Mouse (Mus musculus): ENCODE data around the gene Rusc2.

Rusc2 gene

DNA sequence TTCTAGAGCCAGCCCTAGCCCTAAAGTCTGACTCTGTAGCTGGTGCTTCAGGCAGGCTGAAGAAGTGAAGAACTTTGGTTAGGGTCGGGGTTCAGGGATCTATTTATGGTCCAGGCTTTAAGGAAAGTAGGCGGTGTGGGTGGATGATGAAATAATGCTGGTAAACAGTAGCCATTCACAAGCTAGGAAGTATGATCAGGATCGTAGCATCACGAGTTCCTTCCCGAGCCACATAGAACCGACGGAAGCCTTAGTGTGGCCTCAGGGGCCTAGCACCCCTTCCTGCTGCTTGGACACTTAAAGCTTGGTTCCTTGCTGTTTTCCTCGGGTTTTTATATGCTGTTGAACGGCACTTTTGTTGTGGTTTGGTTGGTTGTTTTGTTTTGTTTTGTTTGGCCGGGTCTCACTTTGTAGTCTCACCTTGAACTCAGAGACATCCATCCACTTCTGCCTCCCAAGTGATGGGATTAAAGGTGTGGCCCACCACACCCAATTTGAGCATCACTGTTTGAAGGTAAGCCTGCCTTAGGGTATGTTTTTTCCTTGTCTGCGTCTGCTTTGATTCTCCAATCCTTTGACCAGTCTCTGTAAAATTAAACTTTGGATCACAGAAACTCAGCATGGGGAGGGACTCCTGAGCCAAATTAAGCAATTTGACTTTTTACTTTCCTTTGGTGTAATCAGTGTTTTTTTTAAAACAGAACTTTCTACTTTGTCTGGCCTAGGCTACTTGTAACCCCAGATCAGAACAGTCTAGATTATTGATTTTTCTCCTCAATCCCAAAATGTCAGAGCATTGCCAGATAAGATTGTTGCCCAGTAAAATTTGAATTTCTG lies 1.7 kb downstream of the Rusc2 start:
- peak; percentile 25 to 78 for DNase-seq (ENCODE audit: inconsistent age in 2 of 2, low spot score in 1 of 2)

DNA sequence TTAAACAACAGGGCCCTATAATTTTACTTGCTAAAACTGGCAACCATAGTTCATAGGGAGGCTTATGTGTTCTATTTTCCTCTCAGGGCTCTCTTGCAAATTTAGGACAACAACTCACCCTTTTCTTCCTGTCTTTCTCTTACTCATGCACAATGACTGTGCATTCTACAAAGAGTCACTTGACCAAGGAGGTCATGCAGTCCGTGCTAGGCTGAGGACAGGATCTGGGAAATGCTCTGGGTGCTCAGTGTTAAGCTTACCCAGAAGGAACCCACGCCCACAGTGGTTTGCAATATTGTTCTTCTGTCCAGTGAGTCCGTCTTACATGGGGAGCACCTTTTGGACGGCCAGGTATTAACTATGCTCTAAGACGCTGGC lies 2.3 kb downstream of the Rusc2 start:
- DNase-seq (ENCODE audit: inconsistent age in 2 of 2, low spot score in 1 of 2): peak; percentile 42 to 74

DNA sequence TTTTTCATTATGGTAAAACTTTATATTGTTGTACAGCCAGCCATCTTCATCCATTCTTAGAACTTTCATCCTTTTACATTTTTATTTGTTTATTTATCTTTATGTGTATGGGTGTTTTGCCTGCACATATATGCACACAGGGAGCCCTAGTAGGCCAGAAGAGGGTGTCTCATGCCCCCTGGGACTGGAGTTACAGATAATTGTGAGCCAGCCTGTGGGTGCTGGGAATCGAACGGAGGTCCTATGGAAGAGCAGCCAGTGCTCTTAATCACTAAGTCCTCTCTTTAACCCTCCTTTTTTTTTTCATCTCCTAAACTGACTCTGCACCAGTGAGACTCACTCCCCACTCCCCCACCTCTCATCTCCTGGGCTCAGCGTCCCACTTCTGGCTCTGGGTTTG lies 2.8 kb downstream of the Rusc2 start:
- peak in 1 of 2 experiments; percentile 25 for DNase-seq (ENCODE audit: inconsistent age in 2 of 2, low spot score in 1 of 2)

DNA sequence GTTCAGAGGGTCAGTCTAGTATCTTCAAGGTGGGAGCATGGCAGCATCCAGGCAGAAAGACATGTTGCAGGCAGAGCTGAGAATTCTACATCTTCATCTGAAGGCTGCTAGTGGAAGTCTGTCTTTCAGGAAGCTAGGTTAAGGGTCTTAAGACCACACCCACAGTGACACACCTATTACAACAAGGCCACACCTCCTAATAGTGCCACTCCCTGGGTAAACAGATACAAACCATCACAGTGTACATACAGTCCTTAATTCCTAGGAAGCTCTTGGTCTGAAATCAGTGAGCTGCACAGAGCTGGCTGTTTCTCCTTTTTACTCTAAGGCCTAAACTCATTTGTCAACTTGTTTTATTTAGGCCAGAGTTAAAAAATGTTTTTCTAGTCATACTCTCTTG lies 5.2 kb downstream of the Rusc2 start:
- DNase-seq (ENCODE audit: inconsistent age in 2 of 2, low spot score in 1 of 2): no peak

DNA sequence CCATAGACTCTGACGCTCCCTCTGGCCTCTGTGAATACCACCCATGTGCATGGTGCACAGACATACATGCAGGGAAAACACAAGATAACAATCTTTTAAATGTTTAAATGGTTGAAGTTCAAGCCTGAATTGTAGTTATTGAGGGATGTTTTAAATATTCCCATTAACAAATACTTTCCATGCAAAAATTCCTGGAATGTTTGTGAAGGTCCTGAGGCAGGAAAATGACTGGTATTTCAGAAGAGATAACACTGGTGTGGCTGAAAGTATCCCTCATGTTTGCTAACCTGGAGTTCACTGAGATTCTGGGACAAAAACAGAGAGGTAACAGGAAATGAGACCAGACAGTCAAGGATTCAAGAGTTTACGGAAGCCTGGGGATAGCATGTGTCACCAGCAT lies 7.6 kb downstream of the Rusc2 start:
- DNase-seq (ENCODE audit: inconsistent age in 2 of 2, low spot score in 1 of 2): no peak

DNA sequence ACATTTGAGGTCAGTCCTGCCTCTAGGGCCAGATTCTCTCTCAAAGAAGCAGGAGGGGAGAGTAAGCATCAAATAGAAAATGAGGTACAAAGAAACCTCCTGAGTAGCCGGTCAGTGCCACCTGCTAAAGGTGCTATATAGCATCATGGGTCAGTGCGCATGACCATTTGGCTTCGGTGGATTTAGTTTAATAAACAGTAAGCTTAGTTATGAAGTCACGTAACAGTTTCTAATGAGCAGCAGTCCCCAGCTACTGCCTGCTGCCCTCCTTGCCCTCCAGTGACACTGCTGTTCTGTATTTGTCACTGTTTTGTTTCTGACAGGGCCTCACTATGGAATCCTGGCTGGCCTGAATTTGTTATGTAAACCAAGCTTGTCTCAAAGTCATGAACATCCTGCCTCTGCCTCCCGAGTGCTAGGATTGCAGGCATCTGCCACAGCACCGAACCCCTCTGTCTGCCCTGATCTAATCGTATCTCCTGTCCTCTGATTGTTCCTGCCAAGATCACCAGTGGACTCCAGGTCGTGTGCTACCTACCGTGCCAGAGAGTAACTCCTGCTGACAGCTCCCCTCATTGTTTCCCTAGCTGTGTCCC lies 8.2 kb downstream of the Rusc2 start:
- DNase-seq (ENCODE audit: inconsistent age in 2 of 2, low spot score in 1 of 2): no peak

DNA sequence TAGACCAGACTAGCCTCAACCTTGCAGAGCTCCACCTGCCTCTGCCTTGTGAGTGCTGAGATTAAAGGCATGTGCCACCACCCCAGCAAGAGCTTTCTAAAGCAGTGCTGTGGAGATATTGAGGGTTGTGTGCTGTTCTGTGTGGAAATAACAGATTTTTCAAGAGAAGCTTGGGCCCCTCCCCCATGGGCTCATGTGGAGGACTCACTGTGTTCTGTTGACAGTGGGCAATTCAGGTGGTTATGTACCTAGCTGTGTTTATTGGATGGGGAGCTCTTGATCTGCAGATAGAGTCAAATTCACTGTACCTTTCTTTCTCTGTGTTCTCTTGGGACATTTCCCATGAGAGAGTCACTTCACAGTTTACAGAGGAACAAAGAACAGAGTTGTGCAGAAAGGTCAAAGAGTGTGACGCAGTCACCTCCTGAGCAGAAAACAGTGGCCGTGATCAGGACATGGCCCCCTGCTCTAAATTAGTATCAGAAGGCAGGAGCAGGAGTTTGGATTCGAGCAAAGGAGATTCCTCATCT lies 9.8 kb downstream of the Rusc2 start:
- no peak for DNase-seq (ENCODE audit: inconsistent age in 2 of 2, low spot score in 1 of 2)

DNA sequence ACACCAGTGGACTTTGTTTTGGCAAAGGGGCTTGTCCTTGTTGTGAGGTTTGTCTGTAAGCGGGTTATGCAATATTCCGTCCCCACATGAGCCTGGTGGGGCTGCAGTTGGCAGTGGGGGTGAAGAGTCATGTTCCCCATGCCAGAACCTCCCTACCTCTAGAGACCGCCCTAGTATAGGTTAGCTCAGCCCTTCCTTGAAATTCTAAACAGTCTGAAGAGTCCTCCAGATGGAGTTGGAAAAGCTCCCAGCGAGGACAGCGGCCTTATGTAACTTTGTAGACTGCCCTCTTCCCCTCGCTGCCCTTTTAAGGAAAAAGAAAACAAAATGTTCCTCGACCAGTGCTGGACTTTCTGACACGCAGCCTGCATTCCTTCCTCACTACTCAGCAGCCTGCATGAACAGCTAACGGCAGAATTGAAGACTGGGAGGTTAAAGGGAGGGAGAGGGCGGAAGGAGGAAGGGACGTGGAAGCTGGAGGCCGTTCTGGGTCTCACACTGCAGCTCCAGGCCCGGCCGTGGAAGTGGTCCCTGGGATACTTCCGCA lies 12.6 kb downstream of the Rusc2 start:
- peak; percentile 89 to 94 for DNase-seq (ENCODE audit: inconsistent age in 2 of 2, low spot score in 1 of 2)

DNA sequence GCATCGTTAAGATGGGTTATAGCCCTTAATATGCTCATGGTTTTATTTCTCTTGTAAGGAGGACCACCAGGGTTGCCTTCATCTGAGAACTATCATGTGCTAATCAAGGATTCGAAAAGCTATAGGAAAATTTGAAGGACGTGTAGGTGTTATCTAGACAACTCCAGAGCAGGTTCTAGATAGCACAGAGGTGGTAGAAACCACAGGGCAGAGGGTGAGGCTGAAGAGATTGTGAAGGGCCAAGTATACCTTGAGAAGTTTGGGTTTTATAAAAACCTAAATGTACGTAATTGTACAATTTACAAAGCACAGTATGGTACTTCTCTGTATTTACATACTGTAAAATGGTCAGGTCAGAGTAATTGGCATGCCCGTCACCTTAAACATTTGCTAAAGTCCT lies 13.4 kb downstream of the Rusc2 start:
- no peak for DNase-seq (ENCODE audit: inconsistent age in 2 of 2, low spot score in 1 of 2)

DNA sequence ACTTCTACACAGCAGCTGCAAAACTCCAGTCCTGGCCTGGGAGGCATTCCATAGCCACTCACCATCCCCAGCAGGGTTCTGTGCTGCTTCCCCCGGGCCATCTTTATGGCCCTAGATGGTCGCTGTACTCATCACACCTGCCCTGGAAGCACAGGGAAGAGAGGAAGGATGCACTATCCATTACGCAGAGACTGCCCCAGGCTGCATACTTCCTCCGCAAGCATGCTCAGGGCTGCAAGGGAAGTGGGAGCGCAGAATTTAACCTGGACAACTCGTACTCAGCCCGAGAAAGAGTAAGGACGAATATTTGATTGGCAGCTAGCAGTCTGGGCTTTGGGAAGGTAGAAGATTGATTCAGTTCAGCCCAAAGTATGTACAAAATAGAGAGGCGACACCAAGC lies 14.1 kb downstream of the Rusc2 start:
- no peak for DNase-seq (ENCODE audit: inconsistent age in 2 of 2, low spot score in 1 of 2)

DNA sequence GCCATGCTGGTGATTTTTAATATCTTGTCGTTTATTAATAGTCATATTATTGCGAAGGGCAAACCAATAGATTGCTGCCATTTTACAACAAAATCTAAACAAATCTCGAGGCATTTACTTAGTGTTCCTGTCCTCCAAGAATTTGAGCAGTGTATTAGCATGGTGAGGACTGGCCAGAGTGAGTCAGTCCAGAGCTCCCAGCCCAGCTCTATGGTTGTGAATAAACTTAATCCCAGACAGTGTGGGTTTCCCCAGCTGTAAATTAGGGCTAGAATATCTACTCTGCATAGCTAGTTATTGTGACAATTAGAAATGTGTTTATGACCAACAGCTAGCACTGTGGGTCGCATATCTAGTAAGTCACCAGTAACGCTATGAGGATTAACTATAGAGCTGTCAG lies 14.6 kb downstream of the Rusc2 start:
- no peak for DNase-seq (ENCODE audit: inconsistent age in 2 of 2, low spot score in 1 of 2)

DNA sequence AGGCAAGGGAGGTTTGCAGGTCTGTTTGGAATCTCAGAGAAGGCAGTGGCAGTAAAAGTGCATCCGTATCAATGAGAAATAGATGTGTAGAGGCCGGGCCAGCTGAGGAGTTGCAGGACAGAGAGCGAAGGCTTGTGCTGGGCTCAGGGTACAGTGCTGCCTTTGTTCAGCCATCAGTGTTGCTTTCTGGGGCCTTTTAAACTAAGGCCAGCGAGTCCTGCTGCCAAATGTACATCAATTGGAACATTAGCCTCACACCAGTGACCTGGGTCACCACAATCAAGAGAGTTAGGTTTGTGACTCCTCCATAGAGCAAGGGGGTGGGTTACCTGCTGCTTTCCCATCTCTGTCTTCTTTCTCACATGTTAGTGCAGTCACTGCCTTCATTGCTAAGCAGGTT lies 16.2 kb downstream of the Rusc2 start:
- no peak for DNase-seq (ENCODE audit: inconsistent age in 2 of 2, low spot score in 1 of 2)

DNA sequence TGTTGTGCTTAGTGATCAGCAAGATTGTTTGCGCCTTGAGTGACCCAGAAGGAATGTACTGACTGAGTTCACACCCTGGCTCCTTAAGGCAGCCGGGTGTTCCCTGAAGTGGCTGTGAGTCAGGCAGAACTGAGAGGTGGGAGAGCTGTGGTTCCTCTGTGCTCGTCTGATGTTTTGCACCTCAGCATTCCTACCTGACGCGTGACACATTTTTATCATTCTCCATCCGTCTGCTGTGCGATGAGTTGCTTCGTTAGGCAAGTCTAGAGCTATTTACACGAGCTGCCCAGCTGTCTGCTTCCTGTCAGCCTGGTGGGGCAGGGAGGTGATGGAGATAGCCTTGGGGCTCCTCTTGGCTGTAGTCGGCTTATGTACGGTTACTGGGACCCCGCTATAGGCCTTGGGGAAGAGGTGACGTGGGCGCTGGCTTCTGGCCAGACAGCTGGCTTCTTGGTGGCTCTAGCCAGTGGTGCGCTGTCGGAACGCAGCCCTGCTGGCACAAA lies 17.1 kb downstream of the Rusc2 start:
- peak; percentile 77 to 90 for DNase-seq (ENCODE audit: inconsistent age in 2 of 2, low spot score in 1 of 2)

DNA sequence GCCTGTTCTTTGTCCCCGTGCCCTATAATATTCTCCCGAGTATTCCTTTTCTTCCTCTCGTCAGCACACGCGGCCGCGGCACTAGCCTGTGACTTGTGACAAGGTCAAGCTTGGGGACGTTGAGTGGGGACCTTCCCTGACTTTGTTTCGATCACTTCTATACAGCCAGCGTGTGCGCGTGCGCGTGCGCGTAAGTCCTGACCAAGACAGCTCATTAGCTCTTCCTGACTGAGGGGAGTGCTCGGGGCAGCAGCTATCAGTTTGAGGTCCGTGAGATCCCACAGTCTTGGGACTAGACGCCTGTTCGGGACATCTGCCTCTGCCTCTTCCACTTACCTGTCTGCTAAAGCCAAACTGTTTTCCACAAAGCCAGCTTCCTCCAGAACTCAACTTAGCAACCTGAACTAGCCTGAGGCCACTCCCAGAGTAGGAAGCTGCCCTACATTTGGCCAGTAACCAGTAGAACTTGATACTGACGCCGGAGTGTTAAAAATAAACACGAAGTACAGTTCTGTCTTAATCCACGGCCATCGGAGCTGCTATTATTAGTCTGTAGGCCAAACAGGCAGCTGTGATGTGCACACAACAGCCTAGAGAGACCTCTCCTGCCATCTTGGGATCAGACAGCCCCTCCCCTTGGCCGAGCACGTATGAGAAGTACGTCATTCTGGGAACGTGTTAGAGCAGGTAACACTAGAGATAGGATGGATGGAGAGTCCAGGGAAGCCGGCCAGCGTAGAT lies 17.8 kb downstream of the Rusc2 start:
- DNase-seq (ENCODE audit: inconsistent age in 2 of 2, low spot score in 1 of 2): peak in 1 of 2 experiments; percentile 71

DNA sequence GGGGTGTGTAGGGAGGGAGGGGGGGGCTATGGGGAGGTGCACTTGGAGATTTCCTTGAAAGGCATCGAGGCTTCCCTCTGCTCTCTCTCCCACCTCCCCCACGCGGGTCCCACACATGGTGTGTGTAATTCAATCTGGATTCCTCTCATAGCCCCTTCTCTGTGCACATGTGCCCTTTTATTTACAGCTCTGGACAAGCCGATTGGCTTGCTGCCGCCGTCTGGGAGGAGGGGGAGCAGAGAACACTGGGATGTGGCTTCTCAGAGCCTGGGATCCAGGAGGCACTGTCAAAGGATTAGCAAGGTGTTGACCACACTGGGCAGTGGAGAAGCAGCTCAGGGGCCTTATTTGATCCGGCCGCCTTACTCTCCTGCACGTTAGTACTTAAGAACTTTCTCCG lies 19.2 kb downstream of the Rusc2 start:
- DNase-seq (ENCODE audit: inconsistent age in 2 of 2, low spot score in 1 of 2): peak in 1 of 2 experiments; percentile 14

DNA sequence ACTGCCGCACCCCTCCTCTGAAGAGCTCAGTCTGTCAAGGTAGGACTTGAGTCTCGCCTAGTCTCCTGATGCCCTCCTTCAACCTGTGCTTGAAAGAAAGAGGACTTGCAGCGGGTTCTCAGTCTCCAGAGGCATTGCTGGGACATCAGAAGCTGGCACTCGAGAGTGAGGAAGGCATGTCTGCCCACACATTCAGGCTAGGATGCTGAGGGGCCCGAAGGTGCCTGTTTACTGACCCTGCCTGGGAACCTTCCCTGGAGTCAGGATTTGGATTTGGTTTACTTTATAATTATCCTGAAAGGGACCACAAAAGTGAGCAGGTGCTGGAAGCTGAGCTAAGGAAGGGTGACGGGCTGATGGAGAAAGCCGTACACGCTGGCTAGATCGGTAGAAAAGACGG lies 19.7 kb downstream of the Rusc2 start:
- no peak for DNase-seq (ENCODE audit: inconsistent age in 2 of 2, low spot score in 1 of 2)

DNA sequence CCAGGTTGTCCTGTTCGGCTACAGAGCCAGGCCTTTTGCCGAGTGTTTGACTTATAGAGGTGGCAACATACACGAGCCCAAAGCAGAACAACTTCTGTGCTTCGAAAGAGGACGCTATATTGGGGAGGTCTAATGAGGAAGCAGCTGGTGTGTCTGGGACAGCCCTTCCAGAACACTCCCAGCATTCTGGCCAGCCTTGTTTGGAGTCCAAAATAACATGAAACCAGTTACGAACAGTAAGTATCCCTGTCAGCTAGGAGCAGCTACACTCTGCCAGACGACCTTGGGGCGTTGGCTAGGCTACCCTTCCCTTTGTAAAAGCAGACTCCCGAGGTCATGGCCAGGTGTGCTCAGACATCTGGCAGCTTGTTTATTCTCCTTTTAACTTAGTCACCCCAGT lies 20.4 kb downstream of the Rusc2 start:
- DNase-seq (ENCODE audit: inconsistent age in 2 of 2, low spot score in 1 of 2): peak; percentile 72 to 85

DNA sequence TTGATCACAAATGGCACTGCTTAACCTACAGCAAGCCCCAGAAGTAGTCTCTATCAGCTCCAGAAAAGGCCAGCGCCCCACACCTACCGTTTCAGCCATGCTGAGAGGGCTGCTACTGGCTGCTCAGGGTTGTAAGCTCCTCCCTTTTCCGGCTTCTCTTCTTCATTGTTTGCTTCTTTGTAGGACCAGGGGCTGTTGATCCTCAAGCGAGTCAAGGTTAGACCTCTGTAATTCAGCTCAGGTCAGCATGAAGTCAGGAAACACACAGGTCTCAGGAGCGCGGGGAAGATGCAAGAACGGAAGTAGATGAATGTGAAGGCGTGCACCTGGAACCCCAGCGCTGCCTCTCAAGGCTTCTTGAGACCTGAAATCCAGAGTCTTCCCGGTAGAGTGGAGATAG lies 22.9 kb downstream of the Rusc2 start:
- peak in 1 of 2 experiments; percentile 7 for DNase-seq (ENCODE audit: inconsistent age in 2 of 2, low spot score in 1 of 2)

DNA sequence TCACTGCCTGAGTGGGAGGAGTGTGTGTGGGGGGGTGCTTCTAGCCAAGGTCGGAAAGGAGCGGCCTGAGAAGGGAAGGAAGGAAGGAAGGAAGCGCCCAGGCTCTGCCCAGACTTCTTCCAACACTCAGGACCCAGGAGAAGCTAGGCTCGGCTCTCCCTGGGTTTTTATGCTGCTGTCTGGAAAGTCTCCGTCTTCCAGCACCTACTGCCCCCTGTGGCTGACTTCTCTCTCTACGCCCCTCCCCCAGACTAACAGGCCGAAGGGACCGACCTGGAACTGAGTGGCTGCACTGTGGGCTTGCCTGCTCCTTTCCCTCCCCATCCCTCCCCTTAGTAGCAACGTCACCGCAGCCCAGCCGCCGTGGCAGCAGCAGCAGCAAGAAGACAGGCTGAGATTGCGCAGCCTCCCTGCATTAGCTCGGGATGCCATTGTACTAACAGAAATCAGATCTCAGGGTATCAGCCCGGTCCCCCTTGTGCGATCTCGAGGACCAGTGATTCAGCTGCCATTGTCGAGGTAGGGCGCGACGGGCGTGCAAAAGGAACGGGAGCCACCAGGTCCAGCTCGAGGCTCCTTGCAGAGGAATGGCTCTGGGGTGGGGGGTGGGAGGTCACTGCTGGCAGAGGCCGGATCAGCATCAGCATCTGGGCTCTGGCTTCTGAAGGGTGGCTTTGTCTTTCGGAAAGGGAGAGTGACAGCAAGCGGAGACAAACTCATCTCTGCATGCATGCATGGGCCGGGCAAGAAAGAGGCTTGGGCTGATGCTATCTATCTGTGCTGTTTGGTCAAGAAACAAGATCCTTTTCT lies 24.6 kb downstream of the Rusc2 start:
- DNase-seq (ENCODE audit: inconsistent age in 2 of 2, low spot score in 1 of 2): peak; percentile 85 to 92
